8 mouse cellular contexts compared by ENCODE assay signal in genomic region chr17:49243419-49243818, GRCm38 (mm10).
DNase-seq lines count a peak whose midpoint lies in the region; ATAC-seq lines count a peak whose summit lies in the region.

No protein-coding gene starts in this region.

- H3K4me2 ChIP-seq in midbrain, embryonic 16.5 days (ENCODE audit: low read length) = no peak overlapping the region
- no peak overlapping the region for H3K4me2 ChIP-seq in forebrain, embryonic 16.5 days (ENCODE audit: low read length)
- no peak overlapping the region for H3K4me2 ChIP-seq in kidney, embryonic 14.5 days (replicated peaks; ENCODE audit: low read depth, low read length)

- no peak for DNase-seq in midbrain, embryonic 10.5 days (ENCODE audit: low spot score)
- DNase-seq in lung, postnatal 10 days = peak; percentile 47
- no peak for DNase-seq in urinary bladder, adult 2 months (ENCODE audit: low spot score)
- DNase-seq in urinary bladder, postnatal 25 days (ENCODE audit: low spot score) = no peak
- DNase-seq in gastrocnemius, adult 18-20 months (ENCODE audit: low spot score) = no peak

- no peak overlapping the region for H3K4me3 ChIP-seq in midbrain, embryonic 16.5 days (ENCODE audit: low read depth, low read length)
- no peak overlapping the region for H3K4me3 ChIP-seq in midbrain, embryonic 10.5 days
- no peak overlapping the region for H3K4me3 ChIP-seq in forebrain, embryonic 16.5 days (replicated peaks; ENCODE audit: low read length)
- H3K4me3 ChIP-seq in kidney, embryonic 14.5 days (ENCODE audit: low read length) = no peak overlapping the region

- peaks cover 3% of the 10 kb centered on the region; the same call in 1 of the 2 replicates for H3K4me1 ChIP-seq in midbrain, embryonic 16.5 days (ENCODE audit: control insufficient read depth, insufficient read depth, low read length)
- H3K4me1 ChIP-seq in midbrain, embryonic 10.5 days = no peaks in the 10 kb centered on the region
- peaks cover 16% of the 10 kb centered on the region for H3K4me1 ChIP-seq in forebrain, embryonic 16.5 days (replicated peaks; ENCODE audit: control insufficient read depth, insufficient read depth, low read length)
- H3K4me1 ChIP-seq in kidney, embryonic 14.5 days (ENCODE audit: control insufficient read depth, insufficient read depth, low read length) = 0 out of 2 replicates have a peak, but pooled peaks cover 5% of the 10 kb centered on the region

- 56% methylated on average over 2 of the region's 2 CpGs for WGBS in midbrain, embryonic 16.5 days
- WGBS in midbrain, embryonic 10.5 days = 76% methylated on average over 2 of the region's 2 CpGs
- 11% methylated on average over 2 of the region's 2 CpGs for WGBS in forebrain, embryonic 16.5 days
- 47% methylated on average over 2 of the region's 2 CpGs for WGBS in kidney, embryonic 14.5 days

- 0 out of 2 replicates have a peak overlapping the region, but pooled peaks have one; percentile 2 for H3K27ac ChIP-seq in midbrain, embryonic 16.5 days (ENCODE audit: low read length)
- H3K27ac ChIP-seq in midbrain, embryonic 10.5 days (replicated peaks) = no peak overlapping the region
- no peak overlapping the region for H3K27ac ChIP-seq in forebrain, embryonic 16.5 days (ENCODE audit: low read length)
- H3K27ac ChIP-seq in kidney, embryonic 14.5 days (ENCODE audit: low read depth, low read length) = no peak overlapping the region

- H3K9me3 ChIP-seq in midbrain, embryonic 16.5 days (replicated peaks; ENCODE audit: control insufficient read depth, low read length, poor library complexity, severe bottlenecking) = no peaks in the 10 kb centered on the region
- H3K9me3 ChIP-seq in midbrain, embryonic 10.5 days (replicated peaks) = no peaks in the 10 kb centered on the region
- no peaks in the 10 kb centered on the region for H3K9me3 ChIP-seq in forebrain, embryonic 16.5 days (ENCODE audit: control insufficient read depth, low read length)
- H3K9me3 ChIP-seq in kidney, embryonic 14.5 days (ENCODE audit: control insufficient read depth, low read length) = no peaks in the 10 kb centered on the region

- H3K27me3 ChIP-seq in midbrain, embryonic 16.5 days (ENCODE audit: control insufficient read depth, insufficient read depth, low read depth, low read length) = no peaks in the 10 kb centered on the region
- no peaks in the 10 kb centered on the region for H3K27me3 ChIP-seq in midbrain, embryonic 10.5 days (ENCODE audit: low read depth, poor library complexity, severe bottlenecking)
- H3K27me3 ChIP-seq in forebrain, embryonic 16.5 days (replicated peaks; ENCODE audit: control insufficient read depth, insufficient read depth, low read length) = no peaks in the 10 kb centered on the region
- no peaks in the 10 kb centered on the region for H3K27me3 ChIP-seq in kidney, embryonic 14.5 days (ENCODE audit: control insufficient read depth, insufficient read depth, low read length)

- H3K9ac ChIP-seq in midbrain, embryonic 16.5 days (ENCODE audit: low read depth, low read length) = no peak overlapping the region
- H3K9ac ChIP-seq in forebrain, embryonic 16.5 days (replicated peaks; ENCODE audit: low read depth, low read length) = no peak overlapping the region
- H3K9ac ChIP-seq in kidney, embryonic 14.5 days (ENCODE audit: low read depth, low read length) = no peak overlapping the region

- ATAC-seq in midbrain, embryonic 16.5 days = peak; percentile 73; the same call in 1 of the 2 replicates
- peak; percentile 52 for ATAC-seq in forebrain, embryonic 16.5 days
- peak; percentile 52; the same call in 1 of the 2 replicates for ATAC-seq in kidney, embryonic 14.5 days (ENCODE audit: low FRiP score, low TSS enrichment)

- no peaks in the 10 kb centered on the region for H3K36me3 ChIP-seq in midbrain, embryonic 16.5 days (ENCODE audit: control insufficient read depth, insufficient read depth, low read length)
- H3K36me3 ChIP-seq in midbrain, embryonic 10.5 days = no peaks in the 10 kb centered on the region
- no peaks in the 10 kb centered on the region for H3K36me3 ChIP-seq in forebrain, embryonic 16.5 days (ENCODE audit: control insufficient read depth, insufficient read depth)
- H3K36me3 ChIP-seq in kidney, embryonic 14.5 days (ENCODE audit: control insufficient read depth, insufficient read depth, low read length) = no peaks in the 10 kb centered on the region
